Mouse (Mus musculus): ENCODE data around the gene Slc30a7.

DNA sequence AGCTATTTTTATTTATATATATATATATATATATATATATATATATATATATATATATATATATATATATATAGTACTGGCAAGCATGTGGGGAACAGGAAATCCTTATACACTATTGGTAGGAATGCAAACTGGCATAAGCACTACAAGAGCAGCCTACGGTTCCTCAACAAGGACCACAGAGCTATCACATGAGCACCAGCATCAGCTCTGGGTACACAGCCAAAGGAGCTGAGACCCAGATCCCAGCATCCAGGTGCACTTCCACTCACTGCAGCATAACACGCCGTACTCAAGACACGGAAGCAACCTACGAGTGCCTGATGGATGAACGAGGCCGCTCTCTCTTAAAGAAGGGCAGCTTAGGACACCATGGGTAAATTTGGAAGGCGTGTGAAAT lies 24.0 kb downstream of the Slc30a7 start:
- TF ChIP-seq GATA1 (IDR thresholded peaks at IDR 0.05; ENCODE audit: low read length) (no peak), TAL1 (IDR thresholded peaks at IDR 0.05; ENCODE audit: low read length) (no peak)

Data from erythroblast, embryonic 14.5 days (primary cell).